Mouse (Mus musculus) urinary bladder, adult 18-20 months (tissue): ENCODE measurements around the gene Rph3al.

Source experiments
- DNase-seq, 2 experiments: peaks; one replicate each; pipeline ENCODE4 v3.0.0; 2022; ENCODE audit warnings: low spot score in 2 of 2, mixed read lengths in 2 of 2

Gene Rph3al

GRCm38 (mm10) chr11:75862466-75862865, 75.8 kb downstream of the Rph3al start:
- DNase-seq = no peak

GRCm38 (mm10) chr11:75861653-75862052, 76.6 kb downstream of the Rph3al start:
- DNase-seq = no peak

- DNase-seq = peak; percentile 26 to 70
Measured at GRCm38 (mm10) chr11:75861213-75861612, 77.0 kb downstream of the Rph3al start.

GRCm38 (mm10) chr11:75859460-75859859, 78.8 kb downstream of the Rph3al start:
- no peak for DNase-seq

- no peak for DNase-seq
Measured at GRCm38 (mm10) chr11:75858975-75859374, 79.3 kb downstream of the Rph3al start.

- DNase-seq = no peak
Measured at GRCm38 (mm10) chr11:75857781-75858180, 80.4 kb downstream of the Rph3al start.

- no peak for DNase-seq
Measured at GRCm38 (mm10) chr11:75854327-75854726, 83.9 kb downstream of the Rph3al start.

GRCm38 (mm10) chr11:75853067-75853636, 85.1 kb downstream of the Rph3al start:
- no peak for DNase-seq

GRCm38 (mm10) chr11:75852485-75852884, 85.7 kb downstream of the Rph3al start:
- DNase-seq = no peak

- DNase-seq = no peak
Measured at GRCm38 (mm10) chr11:75849552-75849951, 88.7 kb downstream of the Rph3al start.

- DNase-seq = no peak
Measured at GRCm38 (mm10) chr11:75846589-75846988, 91.6 kb downstream of the Rph3al start.

- no peak for DNase-seq
Measured at GRCm38 (mm10) chr11:75845675-75846074, 92.6 kb downstream of the Rph3al start.

- no peak for DNase-seq
Measured at GRCm38 (mm10) chr11:75842904-75843619, 95.2 kb downstream of the Rph3al start.

GRCm38 (mm10) chr11:75841503-75841902, 96.7 kb downstream of the Rph3al start:
- DNase-seq = no peak

GRCm38 (mm10) chr11:75839536-75840430, 98.4 kb downstream of the Rph3al start:
- DNase-seq = no peak

GRCm38 (mm10) chr11:75838861-75839426, 99.3 kb downstream of the Rph3al start:
- no peak for DNase-seq

- DNase-seq = no peak
Measured at GRCm38 (mm10) chr11:75836240-75836610, 102.0 kb downstream of the Rph3al start.

GRCm38 (mm10) chr11:75835587-75836239, 102.5 kb downstream of the Rph3al start:
- no peak for DNase-seq

- DNase-seq = no peak
Measured at GRCm38 (mm10) chr11:75833081-75833480, 105.1 kb downstream of the Rph3al start.

- DNase-seq = no peak
Measured at GRCm38 (mm10) chr11:75830386-75830785, 107.8 kb downstream of the Rph3al start.

GRCm38 (mm10) chr11:75827414-75827813, 110.8 kb downstream of the Rph3al start:
- DNase-seq = no peak

- DNase-seq = no peak
Measured at GRCm38 (mm10) chr11:75823506-75823905, 114.7 kb downstream of the Rph3al start.
